Mouse (Mus musculus): Measurements from ENCODE around the gene Psmb3.

GRCm38 (mm10) chr11:97742157-97742556, 39.0 kb downstream of the Psmb3 start:
- TF ChIP-seq CTCF (IDR thresholded peaks at IDR 0.05; ENCODE audit: insufficient read depth, low read depth, low read length) = no peak
- TF ChIP-seq POLR2A (IDR thresholded peaks at IDR 0.05; ENCODE audit: insufficient read depth, low read depth, low read length) = no peak

All from olfactory bulb, adult 2 months (tissue).